In the genomic region with DNA sequence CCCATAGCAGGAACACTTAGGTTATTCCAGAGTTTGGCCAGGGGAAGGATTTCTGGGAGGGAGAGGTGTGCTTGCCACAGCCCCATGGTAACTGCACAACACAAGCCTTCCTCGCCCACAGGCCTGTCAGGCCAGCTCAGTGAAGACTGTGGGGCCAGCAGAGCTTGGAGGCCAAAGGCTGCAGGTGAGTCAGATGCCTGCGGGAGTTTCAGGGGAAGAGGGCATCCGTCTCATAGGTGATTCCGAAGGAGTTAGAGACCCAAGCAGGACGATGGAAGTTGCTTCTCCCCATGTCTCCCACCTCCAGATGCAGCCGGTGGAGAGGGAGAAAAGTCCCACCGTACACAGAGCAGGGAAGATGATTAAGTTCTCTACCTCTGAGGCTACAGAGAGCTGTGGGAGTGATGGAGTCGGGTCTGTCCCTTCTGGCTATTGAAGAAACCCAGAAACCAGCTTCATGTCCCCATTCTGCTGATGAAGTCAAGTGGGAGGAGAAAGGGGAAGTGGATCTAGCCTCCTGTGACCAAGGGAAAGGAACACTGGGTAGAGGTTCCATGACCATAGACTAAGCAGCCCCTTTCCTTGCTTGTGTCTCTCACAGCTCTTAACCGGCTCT, we compare ENCODE assay signal across 8 mouse cellular contexts. TPM values are rescaled to one million over a fixed set of nuclear protein-coding genes. Genes with fewer than 3 reads are reported as not detected.
A peak's percentile ranks its signal among the peaks of the same experiment; 100 is the strongest.
DNase-seq lines count a peak whose midpoint lies in the region; ATAC-seq and TF ChIP-seq lines count a peak whose summit lies in the region.

A gene (plus strand): TSS at position 120 of the 616 bp plus-strand sequence.

- peaks cover 2% of the 10 kb centered on the region; the same call in 1 of the 2 replicates for H3K27me3 ChIP-seq in lung, embryonic 14.5 days (ENCODE audit: insufficient read depth, low read length)
- H3K27me3 ChIP-seq in intestine, postnatal 0 days (replicated peaks; ENCODE audit: control insufficient read depth, insufficient read depth, low read length) = no peaks in the 10 kb centered on the region
- no peaks in the 10 kb centered on the region for H3K27me3 ChIP-seq in neural tube, embryonic 13.5 days

- peaks cover 17% of the 10 kb centered on the region for H3K4me1 ChIP-seq in lung, embryonic 14.5 days (ENCODE audit: insufficient read depth)
- H3K4me1 ChIP-seq in intestine, postnatal 0 days (replicated peaks; ENCODE audit: control insufficient read depth, insufficient read depth, low read length) = 0 out of 2 replicates have a peak, but pooled peaks cover 9% of the 10 kb centered on the region
- peaks cover 33% of the 10 kb centered on the region for H3K4me1 ChIP-seq in neural tube, embryonic 13.5 days (replicated peaks)

- H3K27ac ChIP-seq in lung, embryonic 14.5 days (ENCODE audit: low read depth) = peak within 1 kb of the TSS; percentile 94
- peak within 1 kb of the TSS; percentile 84 for H3K27ac ChIP-seq in intestine, postnatal 0 days (ENCODE audit: low read depth, low read length)
- H3K27ac ChIP-seq in neural tube, embryonic 13.5 days (replicated peaks) = peak within 1 kb of the TSS; percentile 87

- H3K4me3 ChIP-seq in lung, embryonic 14.5 days (ENCODE audit: low read depth, low read length) = no peak within 1 kb of the TSS
- no peak within 1 kb of the TSS for H3K4me3 ChIP-seq in intestine, postnatal 0 days (ENCODE audit: low read depth, low read length)
- H3K4me3 ChIP-seq in neural tube, embryonic 13.5 days = no peak within 1 kb of the TSS

- no peak for TF ChIP-seq CTCF in lung, embryonic 14.5 days (IDR thresholded peaks at IDR 0.05; ENCODE audit: low read depth)
- no peak for TF ChIP-seq CTCF in intestine, postnatal 0 days (IDR thresholded peaks at IDR 0.05; ENCODE audit: low read depth)

- DNase-seq in lung, embryonic 14.5 days = no peak
- DNase-seq in lung, postnatal 10 days = no peak
- DNase-seq in fibroblast of lung, adult 2 months (ENCODE audit: low read depth) = peak; percentile 27
- no peak for DNase-seq in layer of hippocampus, postnatal 14 days (ENCODE audit: low spot score in 2 of 2)
- no peak for DNase-seq in gastrocnemius, adult 18-20 months (ENCODE audit: low spot score)
- no peak for DNase-seq in left cerebral cortex, adult 8-10 months (ENCODE audit: low spot score in 2 of 2)

- H3K36me3 ChIP-seq in lung, embryonic 14.5 days (ENCODE audit: insufficient read depth) = peaks cover 16% of the 10 kb centered on the region; the same call in 1 of the 2 replicates
- peaks cover 25% of the 10 kb centered on the region for H3K36me3 ChIP-seq in intestine, postnatal 0 days (ENCODE audit: control insufficient read depth, insufficient read depth)
- H3K36me3 ChIP-seq in neural tube, embryonic 13.5 days = peaks cover 29% of the 10 kb centered on the region

- 86% methylated on average over 9 of the region's 9 CpGs for WGBS in lung, embryonic 14.5 days
- 63% methylated on average over 9 of the region's 9 CpGs for WGBS in intestine, postnatal 0 days
- 92% methylated on average over 9 of the region's 9 CpGs for WGBS in neural tube, embryonic 13.5 days

- ATAC-seq in lung, embryonic 14.5 days (ENCODE audit: insufficient read depth) = no peak
- ATAC-seq in intestine, postnatal 0 days = peak; percentile 46
- no peak for ATAC-seq in neural tube, embryonic 13.5 days (ENCODE audit: low read depth)

- H3K4me2 ChIP-seq in lung, embryonic 14.5 days = 0 out of 2 replicates have a peak within 1 kb of the TSS, but pooled peaks have one; percentile 26
- H3K4me2 ChIP-seq in intestine, postnatal 0 days (replicated peaks; ENCODE audit: low read depth) = no peak within 1 kb of the TSS
- 0 out of 2 replicates have a peak within 1 kb of the TSS, but pooled peaks have one; percentile 24 for H3K4me2 ChIP-seq in neural tube, embryonic 13.5 days

- H3K9ac ChIP-seq in lung, embryonic 14.5 days = peak within 1 kb of the TSS; percentile 26; the same call in 1 of the 2 replicates
- peak within 1 kb of the TSS; percentile 13; the same call in 1 of the 2 replicates for H3K9ac ChIP-seq in intestine, postnatal 0 days (ENCODE audit: low read depth, low read length)
- peak within 1 kb of the TSS; percentile 64 for H3K9ac ChIP-seq in neural tube, embryonic 13.5 days

- no peaks in the 10 kb centered on the region for H3K9me3 ChIP-seq in lung, embryonic 14.5 days (ENCODE audit: low read depth, low read length)
- H3K9me3 ChIP-seq in intestine, postnatal 0 days (ENCODE audit: control insufficient read depth) = no peaks in the 10 kb centered on the region
- no peaks in the 10 kb centered on the region for H3K9me3 ChIP-seq in neural tube, embryonic 13.5 days

RNA-seq across cellular contexts. Expression of the gene that starts here (rescaled TPM):
- polyA plus RNA-seq in lung, embryonic 14.5 days (2014; fragmentation: Nextera tagmentation; extraction: Ambion mirVana) = not detected in 2 replicates
- polyA plus RNA-seq in intestine, postnatal 0 days (2015; fragmentation: Nextera tagmentation; extraction: Ambion mirVana) = 0.22 TPM in 2 replicates
- not detected in 2 replicates for polyA plus RNA-seq in neural tube, embryonic 13.5 days (2015; fragmentation: Nextera tagmentation; extraction: Ambion mirVana)
- total RNA-seq in layer of hippocampus, postnatal 14 days (2021) = 1 to 10 TPM in 1 of 2 experiments, under 1 TPM in 1; 0.95 to 2.3 TPM
- not detected for total RNA-seq in gastrocnemius, adult 18-20 months (2021)
- total RNA-seq in left cerebral cortex, adult 8-10 months (2022) = not detected

Comparison
In these comparisons a context has a peak if more than half of its experiments do, and no peak if none do; other contexts are left out.
1. Peak in ATAC-seq, H3K27ac ChIP-seq and H3K9ac ChIP-seq in intestine, postnatal 0 days; RNA of the gene not detected or under 1 TPM.
2. H3K9ac ChIP-seq: peak in every context shown above with its lines; median percentile 64 in neural tube, embryonic 13.5 days; 26 in lung, embryonic 14.5 days; 13 in intestine, postnatal 0 days.